Mouse (Mus musculus) kidney, postnatal 0 days (tissue): ENCODE measurements at regions not wholly inside any gene's neighbourhood (a gene's known extent, or its start where the extent isn't known, plus 50 kb on each side); places are given as distances from the start of the nearest gene placed in this dataset.

ENCODE experiments used
- ATAC-seq: fragments of 200-750 bp; cut with Nextera tagmentation; replicated peaks from 2 replicates; pipeline ENCODE4 v1.8.0; 2017; ENCODE audit warnings: low read depth, moderate number of reproducible peaks, moderate TSS enrichment, moderate library complexity; ENCODE audit not compliant: low FRiP score
- DNase-seq: peaks from one replicate; pipeline ENCODE4 v3.0.0-alpha.2; 2016; ENCODE audit warnings: low spot score
- H3K27ac ChIP-seq: fragments of 300-500 bp; sonication (generic); 2 replicates; pipeline ENCODE4 v1.5.1; 2014; ENCODE audit warnings: mild to moderate bottlenecking
- H3K27me3 ChIP-seq: fragments of 300-500 bp; sonication (generic); 2 replicates; pipeline ENCODE4 v1.6.1; 2014; ENCODE audit warnings: low read length, mixed read lengths; ENCODE audit not compliant: insufficient read depth
- H3K36me3 ChIP-seq: fragments of 300-500 bp; sonication (generic); 2 replicates; pipeline ENCODE4 v1.6.1; 2014; ENCODE audit warnings: low read length, mixed read lengths; ENCODE audit not compliant: insufficient read depth
- H3K4me1 ChIP-seq: fragments of 300-500 bp; sonication (generic); replicated peaks from 2 replicates; pipeline ENCODE4 v1.6.1; 2014; ENCODE audit warnings: antibody characterized with exemption, low read length, mixed read lengths; ENCODE audit not compliant: insufficient read depth
- H3K4me2 ChIP-seq: fragments of 300-500 bp; sonication (generic); 2 replicates; pipeline ENCODE4 v1.6.1; 2014; ENCODE audit warnings: mild to moderate bottlenecking, low read length, moderate library complexity, mixed read lengths
- H3K4me3 ChIP-seq: fragments of 300-500 bp; sonication (generic); replicated peaks from 2 replicates; pipeline ENCODE4 v1.5.1; 2014; ENCODE audit warnings: low read depth, low read length
- H3K9ac ChIP-seq: fragments of 300-500 bp; sonication (generic); 2 replicates; pipeline ENCODE4 v1.6.1; 2014; ENCODE audit warnings: low read depth, low read length
- H3K9me3 ChIP-seq: fragments of 300-500 bp; sonication (generic); replicated peaks from 2 replicates; pipeline ENCODE4 v1.6.1; 2016; ENCODE audit warnings: low read length, inconsistent platforms, mixed read lengths
- CTCF ChIP-seq: IDR thresholded peaks from 2 replicates; pipeline ENCODE4 v1.5.1; 2016; ENCODE audit warnings: antibody characterized with exemption, low read depth, mild to moderate bottlenecking, moderate library complexity
- WGBS: fragments of 180-500 bp; shearing (Covaris S2); extraction: QIAGEN DNeasy Blood & Tissue Kit; methylation state at CpG from one replicate; pipeline ENCODE4 v1.1.7; 2014; 5-methylcytosine and 5-hydroxymethylcytosine counted together

GRCm38 (mm10) chr10:121150668-121151067 is 116.9 kb downstream of the Wif1 start:
- Histone ChIP-seq H3K4me1 (no peaks in the 10 kb centered on the region), H3K27ac (no peak overlapping the region), H3K9me3 (no peaks in the 10 kb centered on the region), H3K9ac (no peak overlapping the region), H3K4me2 (no peak overlapping the region), H3K27me3 (no peaks in the 10 kb centered on the region), H3K36me3 (no peaks in the 10 kb centered on the region), H3K4me3 (no peak overlapping the region)
- no peak for TF ChIP-seq CTCF
- WGBS: 63% methylated on average over 9 of the region's 9 CpGs
- ATAC-seq: no peak
- no peak for DNase-seq

DNA sequence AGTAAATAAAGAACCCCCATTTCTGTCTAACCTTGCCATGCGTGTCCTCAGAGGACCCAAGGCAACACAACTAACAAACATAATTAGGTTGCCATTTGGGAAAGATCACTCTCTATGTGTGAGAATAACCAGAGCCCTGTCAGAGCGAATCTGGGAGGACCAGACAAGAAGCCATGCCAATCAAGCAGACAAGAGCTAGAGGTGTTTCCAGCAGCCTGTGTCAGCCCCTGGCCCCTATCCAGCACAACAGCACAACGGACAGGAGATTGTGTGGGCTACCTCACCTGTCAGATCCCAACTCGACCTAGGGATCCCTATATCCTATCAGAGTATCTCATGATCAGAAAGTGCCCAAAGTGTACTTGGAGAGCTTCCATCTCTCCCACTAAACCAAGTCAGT is 119.9 kb downstream of the Wif1 start:
- DNase-seq (no peak), ATAC-seq (no peak)
- no peak overlapping the region for H3K27ac ChIP-seq
- H3K27me3 ChIP-seq: no peaks in the 10 kb centered on the region
- no peaks in the 10 kb centered on the region for H3K36me3 ChIP-seq
- H3K9ac ChIP-seq: no peak overlapping the region
- no peak for TF ChIP-seq CTCF
- no peaks in the 10 kb centered on the region for H3K9me3 ChIP-seq
- 65% methylated on average over 4 of the region's 4 CpGs for WGBS
- no peak overlapping the region for H3K4me3 ChIP-seq
- H3K4me2 ChIP-seq: no peak overlapping the region
- H3K4me1 ChIP-seq: no peaks in the 10 kb centered on the region

DNA sequence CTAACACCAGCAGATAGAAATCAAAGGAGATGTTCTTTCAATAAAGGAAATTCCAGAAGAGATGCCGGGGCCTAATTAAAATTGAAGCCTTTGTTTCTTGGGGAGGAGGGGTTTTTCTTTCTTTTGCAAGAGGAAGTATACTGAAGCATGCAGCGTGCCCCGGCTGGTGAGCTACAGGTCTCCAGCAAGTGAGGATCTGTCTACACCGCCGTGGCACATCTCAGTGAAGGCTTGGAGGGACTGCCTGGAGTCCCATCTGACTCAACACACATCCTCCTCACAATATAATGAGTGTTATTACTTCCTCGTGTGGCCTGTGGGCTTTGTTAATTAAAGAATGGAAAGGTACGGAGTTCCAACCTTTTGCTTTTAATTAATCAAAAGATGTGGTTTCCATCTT is 126.7 kb downstream of the Wif1 start:
- Histone ChIP-seq H3K27ac (no peak overlapping the region), H3K4me3 (no peak overlapping the region), H3K27me3 (no peaks in the 10 kb centered on the region), H3K4me2 (no peak overlapping the region), H3K9ac (no peak overlapping the region), H3K36me3 (no peaks in the 10 kb centered on the region), H3K9me3 (no peaks in the 10 kb centered on the region), H3K4me1 (no peaks in the 10 kb centered on the region)
- WGBS: 47% methylated on average over 7 of the region's 7 CpGs
- no peak for ATAC-seq
- DNase-seq: peak; percentile 42
- TF ChIP-seq CTCF: no peak

- no peak for ATAC-seq
- Histone ChIP-seq H3K36me3 (no peaks in the 10 kb centered on the region), H3K9me3 (no peaks in the 10 kb centered on the region), H3K9ac (no peak overlapping the region), H3K4me3 (no peak overlapping the region), H3K4me1 (no peaks in the 10 kb centered on the region), H3K4me2 (no peak overlapping the region), H3K27ac (no peak overlapping the region), H3K27me3 (no peaks in the 10 kb centered on the region)
- WGBS: 67% methylated on average over 11 of the region's 11 CpGs
- no peak for TF ChIP-seq CTCF
- DNase-seq: no peak
Measured at GRCm38 (mm10) chr10:121161201-121161600, 127.4 kb downstream of the Wif1 start.

GRCm38 (mm10) chr10:121174022-121174421 is 140.3 kb downstream of the Wif1 start:
- TF ChIP-seq CTCF: no peak
- H3K27ac ChIP-seq: no peak overlapping the region
- 90% methylated on average over 9 of the region's 9 CpGs for WGBS

GRCm38 (mm10) chr10:121189139-121189538 is 155.4 kb downstream of the Wif1 start:
- H3K36me3 ChIP-seq: no peaks in the 10 kb centered on the region
- 86% methylated on average over 7 of the region's 7 CpGs for WGBS
- H3K9ac ChIP-seq: no peak overlapping the region
- H3K27ac ChIP-seq: no peak overlapping the region
- no peak overlapping the region for H3K4me2 ChIP-seq
- H3K4me3 ChIP-seq: no peak overlapping the region
- no peaks in the 10 kb centered on the region for H3K9me3 ChIP-seq
- H3K4me1 ChIP-seq: no peaks in the 10 kb centered on the region
- ATAC-seq (no peak), DNase-seq (no peak)
- H3K27me3 ChIP-seq: no peaks in the 10 kb centered on the region
- TF ChIP-seq CTCF: no peak

More at GRCm38 (mm10) chr10:121174022-121174421, 140.3 kb downstream of the Wif1 start:
- Histone ChIP-seq H3K9ac (no peak overlapping the region), H3K36me3 (no peaks in the 10 kb centered on the region), H3K4me2 (no peak overlapping the region), H3K4me1 (no peaks in the 10 kb centered on the region), H3K4me3 (no peak overlapping the region), H3K9me3 (no peaks in the 10 kb centered on the region), H3K27me3 (no peaks in the 10 kb centered on the region)
- DNase-seq (no peak), ATAC-seq (no peak)

- no peak overlapping the region for H3K4me3 ChIP-seq
- H3K27ac ChIP-seq: no peak overlapping the region
- DNase-seq (no peak), ATAC-seq (no peak)
- no peaks in the 10 kb centered on the region for H3K36me3 ChIP-seq
- no peak for TF ChIP-seq CTCF
- no peak overlapping the region for H3K4me2 ChIP-seq
- H3K9ac ChIP-seq: no peak overlapping the region
- no peaks in the 10 kb centered on the region for H3K9me3 ChIP-seq
- H3K27me3 ChIP-seq: no peaks in the 10 kb centered on the region
- no peaks in the 10 kb centered on the region for H3K4me1 ChIP-seq
- WGBS: 73% methylated on average over 2 of the region's 2 CpGs
Measured at GRCm38 (mm10) chr10:121199236-121199635, 151.8 kb downstream of the Tbc1d30 start.
